Mouse (Mus musculus): Measurements from ENCODE around the gene Tpte. TPM values are rescaled to one million over a fixed set of nuclear protein-coding genes. Genes with fewer than 3 reads are reported as not detected.

Gene Tpte
- polyA plus RNA-seq, 1 experiment = not detected

DNA sequence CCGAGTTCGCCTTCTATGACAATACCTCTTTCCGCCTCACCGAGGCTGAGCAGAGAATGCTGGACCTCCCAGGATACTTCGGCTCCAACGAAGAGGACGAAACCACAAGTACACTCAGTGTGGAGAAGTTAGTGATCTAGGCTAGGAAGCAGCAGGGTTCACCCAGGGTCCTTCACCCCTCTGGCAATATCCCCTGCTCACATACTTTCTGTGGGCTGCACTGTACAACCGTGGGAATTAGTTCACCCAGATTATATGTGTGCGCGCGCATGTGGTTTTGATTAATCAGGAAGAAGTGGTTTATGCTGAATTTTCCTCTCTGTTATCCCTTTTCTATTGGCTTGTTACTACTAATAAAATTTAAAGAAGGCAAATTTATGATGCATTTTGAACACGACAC, 23.7 kb upstream of the Tpte start:
- no peak for TF ChIP-seq USF1 (IDR thresholded peaks at IDR 0.05; ENCODE audit: low read depth)
- no peak for TF ChIP-seq MYOG (IDR thresholded peaks at IDR 0.05; ENCODE audit: control insufficient read depth, extremely low read depth, insufficient read length)
- TF ChIP-seq CTCF (IDR thresholded peaks at IDR 0.05; ENCODE audit: control insufficient read depth, insufficient read depth, insufficient read length) = no peak
- no peak for TF ChIP-seq MYOD1 (IDR thresholded peaks at IDR 0.05; ENCODE audit: control insufficient read depth, insufficient read length, low read depth)
- no peak for TF ChIP-seq CEBPB (IDR thresholded peaks at IDR 0.05; ENCODE audit: low read depth)
- TF ChIP-seq FOSL1 (IDR thresholded peaks at IDR 0.05; ENCODE audit: insufficient read depth, low read length, poor library complexity, severe bottlenecking) = no peak
- no peak for TF ChIP-seq MAX (IDR thresholded peaks at IDR 0.05)
- Histone ChIP-seq H3K36me3 (ENCODE audit: control insufficient read depth, insufficient read depth) (no peaks in the 10 kb centered on the region), H3ac (ENCODE audit: control insufficient read depth, insufficient read length, low read depth) (no peak overlapping the region), H3K27me3 (ENCODE audit: control insufficient read depth, insufficient read depth, insufficient read length) (peaks cover 5% of the 10 kb centered on the region), H3K79me3 (ENCODE audit: low read depth) (no peaks in the 10 kb centered on the region), H3K79me2 (ENCODE audit: control insufficient read depth, insufficient read depth) (no peaks in the 10 kb centered on the region), H3K4me3 (ENCODE audit: insufficient read depth, poor library complexity, severe bottlenecking) (no peak overlapping the region)

DNA sequence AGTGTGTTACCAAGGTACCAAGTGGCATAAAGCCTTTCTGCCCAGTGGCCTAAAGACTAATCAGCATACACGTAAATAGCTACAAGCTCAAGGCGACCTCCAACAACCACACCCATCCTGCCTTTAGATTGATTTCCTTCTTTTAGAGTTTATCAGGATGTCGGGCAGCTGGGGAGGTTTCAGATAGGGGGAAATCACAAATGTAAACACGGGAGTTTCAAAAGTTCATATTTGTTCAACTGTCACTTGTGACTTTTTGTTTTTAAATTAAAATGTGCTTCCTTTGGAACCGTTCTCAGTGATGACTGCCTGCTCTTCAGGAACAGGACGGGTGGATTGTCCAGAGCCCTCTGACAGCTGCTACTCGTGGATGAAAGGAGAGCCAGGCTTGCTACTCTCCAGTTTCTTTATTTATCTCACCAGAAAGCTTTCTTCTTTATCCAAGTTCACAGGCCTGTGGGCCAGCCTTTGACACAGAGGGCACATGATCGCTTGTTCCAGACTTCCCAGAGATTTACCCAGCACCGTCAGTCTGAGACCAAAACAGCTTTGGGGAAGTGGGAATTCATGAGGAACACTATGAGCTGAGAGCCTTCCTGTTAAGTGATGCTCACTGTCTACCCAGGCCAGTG, 23.0 kb upstream of the Tpte start:
- H3K36me3 ChIP-seq (ENCODE audit: control insufficient read depth, insufficient read depth) = no peaks in the 10 kb centered on the region
- H3K79me2 ChIP-seq (ENCODE audit: control insufficient read depth, insufficient read depth) = no peaks in the 10 kb centered on the region
- no peak overlapping the region for H3K4me3 ChIP-seq (ENCODE audit: insufficient read depth, poor library complexity, severe bottlenecking)
- TF ChIP-seq MYOG (IDR thresholded peaks at IDR 0.05; ENCODE audit: control insufficient read depth, extremely low read depth, insufficient read length) (no peak), MYOD1 (IDR thresholded peaks at IDR 0.05; ENCODE audit: control insufficient read depth, insufficient read length, low read depth) (no peak), FOSL1 (IDR thresholded peaks at IDR 0.05; ENCODE audit: insufficient read depth, low read length, poor library complexity, severe bottlenecking) (no peak), CEBPB (IDR thresholded peaks at IDR 0.05; ENCODE audit: low read depth) (no peak), USF1 (IDR thresholded peaks at IDR 0.05; ENCODE audit: low read depth) (no peak), CTCF (IDR thresholded peaks at IDR 0.05; ENCODE audit: control insufficient read depth, insufficient read depth, insufficient read length) (no peak), MAX (IDR thresholded peaks at IDR 0.05) (no peak)
- no peak overlapping the region for H3ac ChIP-seq (ENCODE audit: control insufficient read depth, insufficient read length, low read depth)
- no peaks in the 10 kb centered on the region for H3K79me3 ChIP-seq (ENCODE audit: low read depth)
- H3K27me3 ChIP-seq (ENCODE audit: control insufficient read depth, insufficient read depth, insufficient read length) = peaks cover 5% of the 10 kb centered on the region

DNA sequence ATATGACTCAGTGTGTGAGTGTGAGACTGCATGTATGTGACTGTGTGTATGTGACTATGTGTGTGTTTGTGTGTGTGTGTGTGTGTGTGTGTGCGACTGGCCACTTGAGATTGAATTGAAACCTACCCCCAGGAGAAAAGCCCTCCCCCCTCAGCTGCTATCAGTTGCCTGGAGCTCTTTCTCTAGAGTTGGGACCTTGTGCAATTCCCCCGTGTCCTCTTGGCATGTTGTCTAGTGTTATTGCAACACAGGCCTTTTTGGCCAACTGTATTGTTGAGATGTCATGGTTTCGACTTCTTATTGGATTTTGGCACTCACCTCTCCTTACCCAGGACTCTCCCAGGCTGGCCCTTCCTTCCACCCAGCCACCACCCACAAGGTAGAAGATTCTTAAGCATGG, 21.0 kb upstream of the Tpte start:
- Histone ChIP-seq H3K79me3 (ENCODE audit: low read depth) (no peaks in the 10 kb centered on the region), H3ac (ENCODE audit: control insufficient read depth, insufficient read length, low read depth) (no peak overlapping the region), H3K27me3 (ENCODE audit: control insufficient read depth, insufficient read depth, insufficient read length) (peaks cover 5% of the 10 kb centered on the region), H3K79me2 (ENCODE audit: control insufficient read depth, insufficient read depth) (no peaks in the 10 kb centered on the region), H3K36me3 (ENCODE audit: control insufficient read depth, insufficient read depth) (no peaks in the 10 kb centered on the region), H3K4me3 (ENCODE audit: insufficient read depth, poor library complexity, severe bottlenecking) (no peak overlapping the region)
- TF ChIP-seq MYOD1 (IDR thresholded peaks at IDR 0.05; ENCODE audit: control insufficient read depth, insufficient read length, low read depth) = no peak
- TF ChIP-seq MAX (IDR thresholded peaks at IDR 0.05) = no peak
- no peak for TF ChIP-seq FOSL1 (IDR thresholded peaks at IDR 0.05; ENCODE audit: insufficient read depth, low read length, poor library complexity, severe bottlenecking)
- TF ChIP-seq CEBPB (IDR thresholded peaks at IDR 0.05; ENCODE audit: low read depth) = no peak
- TF ChIP-seq MYOG (IDR thresholded peaks at IDR 0.05; ENCODE audit: control insufficient read depth, extremely low read depth, insufficient read length) = no peak
- TF ChIP-seq USF1 (IDR thresholded peaks at IDR 0.05; ENCODE audit: low read depth) = no peak
- no peak for TF ChIP-seq CTCF (IDR thresholded peaks at IDR 0.05; ENCODE audit: control insufficient read depth, insufficient read depth, insufficient read length)

DNA sequence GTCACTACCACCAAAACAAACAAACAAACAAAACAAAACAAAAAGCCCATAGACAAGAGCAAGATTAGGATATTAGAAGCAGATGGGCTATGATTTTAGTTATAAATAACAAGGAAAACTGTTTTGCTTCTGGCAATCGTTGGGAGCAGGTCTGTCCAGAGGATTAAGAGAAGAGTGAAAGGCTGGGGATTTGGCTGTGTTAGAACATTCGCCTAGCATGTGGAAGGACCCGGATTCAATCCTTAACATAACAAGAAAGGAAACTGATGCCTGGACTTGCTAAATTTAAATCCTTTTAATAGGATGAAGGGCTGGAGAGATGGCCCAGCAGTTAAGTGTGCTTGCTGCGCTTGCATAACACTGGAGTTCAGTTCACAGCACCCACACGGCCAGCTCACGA, 18.9 kb upstream of the Tpte start:
- Histone ChIP-seq H3K4me3 (ENCODE audit: insufficient read depth, poor library complexity, severe bottlenecking) (no peak overlapping the region), H3ac (ENCODE audit: control insufficient read depth, insufficient read length, low read depth) (no peak overlapping the region), H3K79me2 (ENCODE audit: control insufficient read depth, insufficient read depth) (no peaks in the 10 kb centered on the region), H3K27me3 (ENCODE audit: control insufficient read depth, insufficient read depth, insufficient read length) (peaks cover 5% of the 10 kb centered on the region), H3K36me3 (ENCODE audit: control insufficient read depth, insufficient read depth) (no peaks in the 10 kb centered on the region), H3K79me3 (ENCODE audit: low read depth) (no peaks in the 10 kb centered on the region)
- TF ChIP-seq CTCF (IDR thresholded peaks at IDR 0.05; ENCODE audit: control insufficient read depth, insufficient read depth, insufficient read length) (no peak), MYOD1 (IDR thresholded peaks at IDR 0.05; ENCODE audit: control insufficient read depth, insufficient read length, low read depth) (no peak), MAX (IDR thresholded peaks at IDR 0.05) (no peak), USF1 (IDR thresholded peaks at IDR 0.05; ENCODE audit: low read depth) (no peak), FOSL1 (IDR thresholded peaks at IDR 0.05; ENCODE audit: insufficient read depth, low read length, poor library complexity, severe bottlenecking) (no peak), MYOG (IDR thresholded peaks at IDR 0.05; ENCODE audit: control insufficient read depth, extremely low read depth, insufficient read length) (no peak), CEBPB (IDR thresholded peaks at IDR 0.05; ENCODE audit: low read depth) (no peak)

DNA sequence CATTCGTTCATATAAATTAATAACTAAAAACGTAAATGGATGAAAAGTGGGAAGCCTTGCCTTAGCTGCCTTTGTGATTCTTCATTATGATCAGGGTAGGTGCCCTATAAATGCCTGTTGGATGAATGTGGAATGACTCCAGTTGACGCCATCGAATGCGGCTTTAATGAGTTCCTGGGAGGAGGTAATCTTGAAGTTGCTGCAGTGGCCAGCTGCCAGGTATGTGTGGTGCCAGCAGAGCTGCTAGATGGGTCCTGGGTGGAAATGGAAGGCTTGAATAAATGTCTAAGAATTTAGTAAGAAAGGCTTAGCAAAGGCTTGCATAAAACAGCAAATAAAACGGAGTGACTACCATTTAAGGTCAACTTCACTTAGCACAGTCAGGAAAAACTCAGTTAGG, 18.5 kb upstream of the Tpte start:
- H3K79me2 ChIP-seq (ENCODE audit: control insufficient read depth, insufficient read depth) = no peaks in the 10 kb centered on the region
- no peaks in the 10 kb centered on the region for H3K36me3 ChIP-seq (ENCODE audit: control insufficient read depth, insufficient read depth)
- H3K27me3 ChIP-seq (ENCODE audit: control insufficient read depth, insufficient read depth, insufficient read length) = peaks cover 5% of the 10 kb centered on the region
- H3K79me3 ChIP-seq (ENCODE audit: low read depth) = no peaks in the 10 kb centered on the region
- TF ChIP-seq MYOD1 (IDR thresholded peaks at IDR 0.05; ENCODE audit: control insufficient read depth, insufficient read length, low read depth) = no peak
- no peak overlapping the region for H3ac ChIP-seq (ENCODE audit: control insufficient read depth, insufficient read length, low read depth)
- no peak overlapping the region for H3K4me3 ChIP-seq (ENCODE audit: insufficient read depth, poor library complexity, severe bottlenecking)

DNA sequence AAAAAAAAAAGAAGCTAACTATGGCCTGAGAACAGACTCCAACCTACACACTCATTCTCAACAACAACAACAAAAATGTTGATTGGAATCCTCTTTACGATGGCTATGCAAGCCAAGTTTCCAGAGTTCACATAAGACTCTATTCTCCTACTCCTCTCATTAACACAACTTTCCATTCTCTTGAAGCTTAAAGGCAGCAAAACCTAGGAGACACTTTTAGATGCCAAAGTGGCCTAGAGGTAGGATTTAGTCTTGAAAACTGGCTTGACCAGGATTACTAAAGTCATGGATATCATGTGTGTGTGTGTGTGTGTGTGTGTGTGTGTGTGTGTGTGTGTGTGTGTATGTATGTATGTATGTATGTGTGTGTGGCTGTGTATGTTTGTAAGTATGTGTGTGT, 18.0 kb upstream of the Tpte start:
- Histone ChIP-seq H3K79me2 (ENCODE audit: control insufficient read depth, insufficient read depth) (no peaks in the 10 kb centered on the region), H3K4me3 (ENCODE audit: insufficient read depth, poor library complexity, severe bottlenecking) (no peak overlapping the region), H3K27me3 (ENCODE audit: control insufficient read depth, insufficient read depth, insufficient read length) (peaks cover 5% of the 10 kb centered on the region), H3K79me3 (ENCODE audit: low read depth) (no peaks in the 10 kb centered on the region), H3K36me3 (ENCODE audit: control insufficient read depth, insufficient read depth) (no peaks in the 10 kb centered on the region), H3ac (ENCODE audit: control insufficient read depth, insufficient read length, low read depth) (no peak overlapping the region)
- no peak for TF ChIP-seq CTCF (IDR thresholded peaks at IDR 0.05; ENCODE audit: control insufficient read depth, insufficient read depth, insufficient read length)
- no peak for TF ChIP-seq USF1 (IDR thresholded peaks at IDR 0.05; ENCODE audit: low read depth)
- no peak for TF ChIP-seq MAX (IDR thresholded peaks at IDR 0.05)
- TF ChIP-seq FOSL1 (IDR thresholded peaks at IDR 0.05; ENCODE audit: insufficient read depth, low read length, poor library complexity, severe bottlenecking) = no peak
- no peak for TF ChIP-seq MYOD1 (IDR thresholded peaks at IDR 0.05; ENCODE audit: control insufficient read depth, insufficient read length, low read depth)
- no peak for TF ChIP-seq MYOG (IDR thresholded peaks at IDR 0.05; ENCODE audit: control insufficient read depth, extremely low read depth, insufficient read length)
- no peak for TF ChIP-seq CEBPB (IDR thresholded peaks at IDR 0.05; ENCODE audit: low read depth)

Measured in C2C12 (cell line).